Mouse (Mus musculus): ENCODE measurements around the gene Efs.

- TF ChIP-seq POLR2A (IDR thresholded peaks at IDR 0.05; ENCODE audit: control insufficient read depth, extremely low read depth, insufficient read depth, low read length, poor library complexity) (no peak), CTCF (IDR thresholded peaks at IDR 0.05; ENCODE audit: borderline replicate concordance, control insufficient read depth, extremely low read depth, insufficient read depth, low read length, poor library complexity) (no peak)
These were observed 20.2 kb upstream of the Efs start for GRCm38 (mm10) chr14:54945975-54946704.
